Mouse (Mus musculus): ENCODE measurements at regions not wholly inside any gene's neighbourhood (a gene's known extent, or its start where the extent isn't known, plus 50 kb on each side); places are given as distances from the start of the nearest gene placed in this dataset.
A peak's percentile ranks its signal among the peaks of the same experiment; 100 is the strongest.

DNA sequence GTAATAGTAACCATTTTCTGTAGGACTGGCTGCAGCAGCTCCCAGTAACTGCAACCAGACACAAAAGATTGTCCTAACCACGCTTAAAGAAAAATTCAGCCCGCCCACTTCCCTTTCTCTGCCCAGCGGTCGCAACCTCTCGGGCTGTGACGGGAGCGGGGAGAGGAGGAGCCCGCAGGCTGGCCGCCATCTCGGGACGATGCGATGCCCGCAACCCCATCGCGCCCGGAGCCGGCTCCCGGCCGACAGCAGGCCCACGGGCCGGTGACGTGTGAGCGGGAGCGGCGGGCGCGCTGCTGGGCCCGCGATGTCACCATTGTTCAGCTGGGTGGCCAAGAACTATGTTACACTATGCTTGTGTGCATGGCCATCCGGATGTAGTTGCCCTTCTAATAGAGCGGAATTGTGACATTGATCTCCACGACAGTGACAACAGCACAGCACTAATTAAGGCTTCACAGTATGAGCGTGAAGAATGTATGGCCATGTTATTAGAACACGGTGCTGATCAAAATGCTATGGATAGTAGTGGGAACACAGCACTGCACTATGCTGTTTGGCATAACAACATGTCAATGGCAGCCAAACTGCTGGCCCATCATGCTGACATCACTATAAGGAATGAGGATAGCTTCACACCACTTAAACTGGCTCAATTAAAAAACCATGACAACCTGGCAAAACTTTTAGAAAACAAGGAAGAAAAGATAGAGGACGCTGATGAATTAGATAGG, 59.2 kb upstream of the C2cd4b start:
- peak; percentile 16 for DNase-seq

DNA sequence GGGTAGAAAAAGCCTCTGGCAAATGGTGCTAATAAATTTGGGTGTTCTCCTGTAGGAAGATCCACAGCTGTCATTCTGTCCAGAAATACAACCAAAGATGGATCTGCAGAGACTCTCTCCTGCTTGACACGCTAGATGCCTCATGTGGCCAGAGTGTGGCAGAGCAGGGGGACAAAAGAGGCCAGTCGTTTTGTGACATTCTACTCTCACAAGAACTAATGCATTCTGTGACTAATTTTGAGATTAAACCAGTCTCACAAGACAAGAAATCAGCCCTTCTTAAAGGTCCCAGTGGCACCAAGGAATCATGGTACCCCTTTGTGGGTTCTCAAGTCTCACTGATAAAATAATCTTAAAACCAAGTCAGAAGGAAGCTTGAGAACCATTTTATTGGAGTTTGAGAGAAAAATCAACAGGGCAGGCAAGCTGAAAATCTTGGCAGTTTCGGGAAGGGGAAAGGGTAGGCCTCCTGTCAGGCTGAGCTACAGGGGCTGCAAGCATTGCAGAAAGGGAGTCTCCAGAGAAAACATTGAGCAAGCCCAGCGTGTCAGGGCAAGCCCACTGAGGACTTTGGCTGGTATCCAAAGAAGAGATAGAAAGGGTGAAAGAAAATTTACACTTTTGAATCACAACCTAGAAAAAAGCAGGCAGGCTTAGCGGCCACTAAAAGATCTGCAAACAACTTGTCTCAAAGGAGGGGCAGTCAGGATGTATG, 50.8 kb upstream of the C2cd4b start:
- DNase-seq = no peak
